Mouse (Mus musculus): ENCODE measurements around the gene Zbed4. TPM values are rescaled to one million over a fixed set of nuclear protein-coding genes. Genes with fewer than 3 reads are reported as not detected.

The Zbed4 gene
- polyA plus RNA-seq, 1 experiment from 2014 or later: 4.9 TPM

DNA sequence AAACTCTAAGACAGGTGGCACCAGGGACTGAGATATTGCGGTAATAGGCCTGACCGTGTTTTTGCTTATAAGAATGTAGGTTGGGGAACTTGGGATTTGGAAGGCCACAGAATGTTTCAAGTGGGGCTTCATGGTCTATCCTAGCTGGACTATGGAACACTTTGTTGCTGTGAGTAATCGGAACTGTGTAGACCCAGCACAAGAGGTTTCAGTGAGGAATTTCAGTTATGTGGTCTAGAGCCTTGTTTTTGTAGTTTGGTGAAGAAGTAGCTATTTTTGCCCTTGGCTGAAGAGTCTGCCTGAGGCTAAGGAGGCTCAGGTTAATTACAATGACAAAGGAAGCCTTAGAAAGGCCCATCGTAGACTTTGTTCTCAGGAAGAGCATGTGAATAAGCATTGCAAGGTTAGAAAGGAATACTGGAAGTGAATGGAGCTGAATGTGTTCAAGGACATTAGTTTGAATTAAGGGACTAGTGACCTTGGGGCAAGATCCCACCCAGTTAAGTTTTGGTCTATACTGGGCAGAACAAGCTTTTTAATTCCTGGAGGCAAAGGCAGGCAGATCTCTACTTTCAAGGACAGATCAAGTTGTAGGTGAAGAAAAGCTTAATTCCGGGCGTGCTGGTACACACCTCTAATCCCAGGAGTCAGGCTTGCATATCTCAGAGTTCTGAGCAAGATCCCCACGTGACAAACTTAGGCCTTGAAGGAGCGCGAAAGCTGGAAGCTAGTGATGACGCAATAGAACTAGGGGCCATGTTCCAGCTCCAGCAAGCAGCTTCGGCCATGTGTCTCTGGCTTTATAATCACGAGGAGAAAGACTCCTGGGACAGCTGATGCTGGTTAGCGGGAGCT is 42.6 kb upstream of the Zbed4 start:
- no peaks in the 10 kb centered on the region for H3K4me1 ChIP-seq (replicated peaks; ENCODE audit: control insufficient read depth, insufficient read depth, low read length)
- TF ChIP-seq CTCF (IDR thresholded peaks at IDR 0.05; ENCODE audit: low read depth): no peak
- H3K4me2 ChIP-seq (replicated peaks; ENCODE audit: low read depth): no peak overlapping the region
- H3K27me3 ChIP-seq (replicated peaks; ENCODE audit: control insufficient read depth, insufficient read depth, low read length): no peaks in the 10 kb centered on the region
- H3K9me3 ChIP-seq (ENCODE audit: control insufficient read depth): no peaks in the 10 kb centered on the region
- H3K4me3 ChIP-seq (ENCODE audit: low read depth, low read length): no peak overlapping the region
- H3K27ac ChIP-seq (ENCODE audit: low read depth, low read length): no peak overlapping the region; the same call in 1 of the 2 replicates
- ATAC-seq: peak; percentile 39; the same call in 1 of the 2 replicates
- peaks cover 96% of the 10 kb centered on the region for H3K36me3 ChIP-seq (ENCODE audit: control insufficient read depth, insufficient read depth)
- H3K9ac ChIP-seq (ENCODE audit: low read depth, low read length): no peak overlapping the region
- WGBS: 64% methylated on average over 13 of the region's 13 CpGs

DNA sequence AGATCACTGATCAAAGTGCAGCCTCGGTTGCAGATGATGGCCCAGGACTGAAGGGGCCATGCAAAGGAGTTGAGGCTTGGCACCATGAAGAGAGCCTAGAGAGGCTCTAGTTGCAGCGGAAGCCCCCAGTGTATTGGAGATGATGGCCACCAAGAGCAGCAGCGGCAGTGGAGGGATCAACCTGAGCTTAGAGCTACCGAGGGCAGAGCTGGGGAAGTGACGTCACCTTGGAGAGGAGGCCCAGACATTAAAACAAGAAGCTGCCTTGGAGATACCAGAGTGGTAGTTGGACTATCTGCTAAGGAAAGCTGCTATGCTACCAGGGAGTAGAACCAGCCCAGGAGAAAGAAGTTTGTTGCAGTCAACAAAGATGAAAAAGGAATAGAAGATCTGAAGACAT is 41.6 kb upstream of the Zbed4 start:
- no peak overlapping the region for H3K4me2 ChIP-seq (replicated peaks; ENCODE audit: low read depth)
- no peak overlapping the region for H3K9ac ChIP-seq (ENCODE audit: low read depth, low read length)
- no peaks in the 10 kb centered on the region for H3K9me3 ChIP-seq (ENCODE audit: control insufficient read depth)
- H3K27ac ChIP-seq (ENCODE audit: low read depth, low read length): no peak overlapping the region
- H3K27me3 ChIP-seq (replicated peaks; ENCODE audit: control insufficient read depth, insufficient read depth, low read length): no peaks in the 10 kb centered on the region
- no peak for ATAC-seq
- H3K36me3 ChIP-seq (ENCODE audit: control insufficient read depth, insufficient read depth): peaks cover 97% of the 10 kb centered on the region
- WGBS: 93% methylated on average over 5 of the region's 5 CpGs
- H3K4me1 ChIP-seq (replicated peaks; ENCODE audit: control insufficient read depth, insufficient read depth, low read length): no peaks in the 10 kb centered on the region
- TF ChIP-seq CTCF (IDR thresholded peaks at IDR 0.05; ENCODE audit: low read depth): no peak
- no peak overlapping the region for H3K4me3 ChIP-seq (ENCODE audit: low read depth, low read length)

DNA sequence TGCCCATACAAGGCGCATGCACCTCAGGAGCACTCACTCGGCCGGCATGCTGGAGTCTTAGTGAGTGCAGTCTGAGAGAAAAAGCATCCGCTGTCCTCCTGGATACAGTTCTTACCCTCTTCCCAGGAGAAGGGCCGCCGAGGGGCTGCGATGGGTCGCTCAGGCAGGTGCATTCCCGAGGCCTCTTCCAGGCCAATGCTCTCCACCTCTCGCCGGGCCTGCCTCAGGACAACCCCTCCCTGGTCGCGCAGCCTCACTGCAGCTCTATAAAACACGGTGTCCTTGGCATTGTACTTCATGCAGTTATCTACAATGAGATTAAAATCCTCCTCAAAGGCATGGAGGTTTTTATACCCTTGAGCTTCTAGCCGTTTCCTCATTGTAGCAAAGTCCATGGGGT is 39.0 kb upstream of the Zbed4 start:
- Histone ChIP-seq H3K27me3 (replicated peaks; ENCODE audit: control insufficient read depth, insufficient read depth, low read length) (no peaks in the 10 kb centered on the region), H3K27ac (ENCODE audit: low read depth, low read length) (no peak overlapping the region), H3K9ac (ENCODE audit: low read depth, low read length) (no peak overlapping the region), H3K9me3 (ENCODE audit: control insufficient read depth) (no peaks in the 10 kb centered on the region), H3K4me1 (replicated peaks; ENCODE audit: control insufficient read depth, insufficient read depth, low read length) (no peaks in the 10 kb centered on the region), H3K4me3 (ENCODE audit: low read depth, low read length) (no peak overlapping the region), H3K4me2 (replicated peaks; ENCODE audit: low read depth) (no peak overlapping the region), H3K36me3 (ENCODE audit: control insufficient read depth, insufficient read depth) (peaks cover 97% of the 10 kb centered on the region)
- ATAC-seq: no peak
- 81% methylated on average over 15 of the region's 15 CpGs for WGBS
- TF ChIP-seq CTCF (IDR thresholded peaks at IDR 0.05; ENCODE audit: low read depth): no peak

DNA sequence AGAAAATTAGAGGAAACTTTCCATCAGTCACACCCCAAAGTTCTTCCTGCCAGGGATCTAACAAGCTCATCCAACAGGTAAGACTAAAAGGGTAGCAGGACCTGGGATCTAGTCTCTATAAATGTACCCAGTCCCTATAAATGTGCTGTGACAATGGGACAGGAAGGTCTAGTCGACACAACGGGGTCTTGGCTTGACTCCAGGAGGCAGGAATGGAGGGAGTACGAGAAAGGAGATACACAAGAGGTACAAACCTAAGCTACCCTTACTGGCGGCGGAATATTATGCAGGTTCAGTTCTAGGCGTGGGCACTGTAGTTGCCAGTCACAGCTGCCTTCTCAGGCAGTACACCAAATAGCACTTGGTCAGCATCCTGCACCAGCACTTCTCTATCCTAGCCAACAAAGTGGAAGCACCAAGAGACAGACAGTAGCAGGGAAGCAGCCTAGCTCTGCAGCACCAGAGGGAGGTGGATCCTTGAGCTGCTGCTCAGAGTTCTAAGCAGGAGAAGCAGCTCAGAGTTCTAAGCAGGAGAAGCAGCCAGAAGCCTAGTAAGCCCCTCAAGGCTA is 37.4 kb upstream of the Zbed4 start:
- WGBS: 81% methylated on average over 6 of the region's 6 CpGs

DNA sequence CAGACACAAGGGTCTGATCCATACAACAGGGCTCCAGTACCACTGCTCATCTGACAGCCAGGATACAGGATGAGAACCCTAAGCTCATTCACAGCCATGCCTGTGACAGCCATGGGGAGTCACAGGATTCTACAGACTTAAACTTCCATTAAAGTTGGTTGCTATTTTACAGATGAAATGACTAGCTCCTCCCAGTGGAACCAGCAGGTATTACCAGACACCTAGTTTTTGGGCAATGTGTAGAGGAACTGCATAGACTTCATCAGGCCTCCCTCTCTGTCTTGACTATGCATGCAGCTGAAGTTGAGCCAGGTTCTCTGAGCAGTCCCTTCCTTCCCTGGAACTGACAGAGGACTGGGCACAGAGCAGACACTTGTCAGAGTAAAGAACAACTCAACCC is 35.1 kb upstream of the Zbed4 start:
- H3K27ac ChIP-seq (ENCODE audit: low read depth, low read length): no peak overlapping the region
- H3K27me3 ChIP-seq (replicated peaks; ENCODE audit: control insufficient read depth, insufficient read depth, low read length): no peaks in the 10 kb centered on the region
- H3K4me2 ChIP-seq (replicated peaks; ENCODE audit: low read depth): no peak overlapping the region
- H3K9me3 ChIP-seq (ENCODE audit: control insufficient read depth): no peaks in the 10 kb centered on the region
- no peak overlapping the region for H3K9ac ChIP-seq (ENCODE audit: low read depth, low read length)
- ATAC-seq: no peak
- no peaks in the 10 kb centered on the region for H3K4me1 ChIP-seq (replicated peaks; ENCODE audit: control insufficient read depth, insufficient read depth, low read length)
- peaks cover 89% of the 10 kb centered on the region for H3K36me3 ChIP-seq (ENCODE audit: control insufficient read depth, insufficient read depth)
- peak; percentile 60 for TF ChIP-seq CTCF (IDR thresholded peaks at IDR 0.05; ENCODE audit: low read depth)
- no peak overlapping the region for H3K4me3 ChIP-seq (ENCODE audit: low read depth, low read length)

More for the DNA sequence above, 37.4 kb upstream of the Zbed4 start:
- H3K4me1 ChIP-seq (replicated peaks; ENCODE audit: control insufficient read depth, insufficient read depth, low read length): no peaks in the 10 kb centered on the region
- no peak for TF ChIP-seq CTCF (IDR thresholded peaks at IDR 0.05; ENCODE audit: low read depth)
- H3K27ac ChIP-seq (ENCODE audit: low read depth, low read length): no peak overlapping the region
- H3K4me2 ChIP-seq (replicated peaks; ENCODE audit: low read depth): no peak overlapping the region
- H3K36me3 ChIP-seq (ENCODE audit: control insufficient read depth, insufficient read depth): peaks cover 92% of the 10 kb centered on the region
- no peak overlapping the region for H3K9ac ChIP-seq (ENCODE audit: low read depth, low read length)
- ATAC-seq: no peak
- H3K9me3 ChIP-seq (ENCODE audit: control insufficient read depth): no peaks in the 10 kb centered on the region
- no peaks in the 10 kb centered on the region for H3K27me3 ChIP-seq (replicated peaks; ENCODE audit: control insufficient read depth, insufficient read depth, low read length)
- H3K4me3 ChIP-seq (ENCODE audit: low read depth, low read length): no peak overlapping the region

DNA sequence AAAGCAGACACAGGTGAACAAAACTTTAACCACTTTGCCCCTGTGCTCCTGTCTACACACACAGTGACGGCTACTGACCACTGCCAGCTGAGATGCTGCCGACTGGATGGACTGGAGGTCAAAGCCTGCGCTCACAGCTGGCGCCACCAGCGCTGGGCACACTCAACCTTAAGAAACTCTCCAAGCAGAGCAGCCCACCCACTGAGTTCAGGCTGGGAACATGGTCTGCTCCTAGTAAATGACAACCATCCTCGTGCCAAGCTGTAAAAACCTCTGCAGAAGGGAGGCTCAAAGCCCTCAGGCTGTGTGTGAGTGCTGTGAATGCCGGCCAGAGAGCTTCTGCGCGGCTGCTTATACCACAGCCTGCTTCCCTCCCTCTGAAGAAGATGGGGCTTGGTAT is 34.2 kb upstream of the Zbed4 start:
- peaks cover 83% of the 10 kb centered on the region for H3K36me3 ChIP-seq (ENCODE audit: control insufficient read depth, insufficient read depth)
- H3K4me3 ChIP-seq (ENCODE audit: low read depth, low read length): no peak overlapping the region
- H3K4me1 ChIP-seq (replicated peaks; ENCODE audit: control insufficient read depth, insufficient read depth, low read length): no peaks in the 10 kb centered on the region
- TF ChIP-seq CTCF (IDR thresholded peaks at IDR 0.05; ENCODE audit: low read depth): no peak
- H3K9me3 ChIP-seq (ENCODE audit: control insufficient read depth): no peaks in the 10 kb centered on the region
- no peak for ATAC-seq
- 77% methylated on average over 9 of the region's 9 CpGs for WGBS
- no peak overlapping the region for H3K27ac ChIP-seq (ENCODE audit: low read depth, low read length)
- no peak overlapping the region for H3K9ac ChIP-seq (ENCODE audit: low read depth, low read length)
- no peak overlapping the region for H3K4me2 ChIP-seq (replicated peaks; ENCODE audit: low read depth)
- no peaks in the 10 kb centered on the region for H3K27me3 ChIP-seq (replicated peaks; ENCODE audit: control insufficient read depth, insufficient read depth, low read length)
